Mouse (Mus musculus) thymus, postnatal 10 days (tissue): ENCODE measurements around the gene Etv1.

Source experiments
- DNase-seq, 2 experiments: peaks; one replicate each; pipeline ENCODE4 v3.0.0; 2021; ENCODE audit warnings: low spot score in 2 of 2

Gene Etv1

DNA sequence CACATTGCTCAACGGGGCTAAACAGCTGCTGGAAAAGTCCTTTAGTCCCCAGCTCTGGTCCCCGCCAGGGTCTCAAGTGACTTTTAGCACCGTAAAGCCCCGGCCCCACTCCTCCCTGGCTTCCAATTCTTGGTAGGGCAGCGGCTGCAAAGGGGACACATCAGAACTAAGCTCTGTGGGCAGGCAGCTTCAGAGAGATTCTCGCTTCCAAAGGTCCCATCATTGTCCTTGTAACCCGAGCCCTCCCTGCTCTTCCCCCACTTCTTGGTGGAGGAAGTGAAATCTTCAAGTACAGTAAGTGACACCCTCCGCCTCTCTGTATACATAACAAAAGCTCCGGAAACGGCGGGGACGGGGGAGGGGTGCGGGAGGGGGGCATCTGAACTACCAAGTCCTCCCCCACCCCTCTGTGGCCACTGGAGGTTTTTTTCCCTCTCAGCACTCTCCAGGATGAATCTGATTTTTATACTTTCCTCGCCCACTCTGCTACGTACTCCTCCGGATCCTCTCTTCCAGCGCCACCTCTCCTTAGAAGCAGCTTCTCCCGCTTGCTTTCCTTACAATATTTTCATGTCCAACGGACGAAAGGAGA, at the start of gene Etv1:
Gene Etv1, plus strand, starts transcription at position 195 of the 592 bp plus-strand sequence.
- DNase-seq, result peak; percentile 23 to 48

DNA sequence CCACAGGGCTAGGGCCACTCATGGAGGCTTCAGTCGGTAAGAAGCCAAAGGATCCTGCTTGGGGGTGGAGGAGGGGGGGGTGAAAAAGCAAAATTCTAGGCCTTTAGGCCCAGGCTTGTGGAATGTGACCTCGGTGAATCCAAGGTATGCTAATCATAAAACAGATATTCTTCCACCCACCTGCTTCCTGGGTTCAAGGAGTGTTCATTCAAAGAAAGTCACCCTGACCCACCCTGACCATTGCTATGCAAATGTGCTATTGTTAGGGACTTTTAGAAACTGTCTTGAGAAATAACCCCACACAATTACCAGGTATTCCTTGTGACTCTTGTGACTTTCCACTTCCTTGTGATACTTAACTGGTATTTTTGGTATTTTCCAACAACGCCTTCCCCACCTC, 49.5 kb upstream of the Etv1 start:
- no peak for DNase-seq

DNA sequence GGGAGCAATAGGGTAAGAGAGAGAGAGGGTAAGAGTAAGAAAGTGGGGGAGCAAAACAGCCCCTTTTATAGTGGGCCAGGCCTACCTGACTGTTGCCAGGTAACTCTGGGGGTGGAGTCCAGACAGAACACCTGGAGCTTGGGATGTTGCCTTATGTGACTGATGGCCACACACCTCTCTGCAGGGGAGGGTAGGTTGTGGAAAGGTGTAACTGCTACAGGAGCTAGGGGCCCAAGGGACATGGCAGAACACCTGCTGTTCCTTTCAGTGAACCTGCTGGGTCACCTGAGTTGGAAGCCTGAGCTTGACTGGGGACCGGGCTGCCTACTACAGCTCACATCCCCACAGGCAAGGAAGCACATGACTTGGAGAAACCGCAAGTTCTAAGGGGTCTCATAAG, 48.4 kb upstream of the Etv1 start:
- no peak for DNase-seq

DNA sequence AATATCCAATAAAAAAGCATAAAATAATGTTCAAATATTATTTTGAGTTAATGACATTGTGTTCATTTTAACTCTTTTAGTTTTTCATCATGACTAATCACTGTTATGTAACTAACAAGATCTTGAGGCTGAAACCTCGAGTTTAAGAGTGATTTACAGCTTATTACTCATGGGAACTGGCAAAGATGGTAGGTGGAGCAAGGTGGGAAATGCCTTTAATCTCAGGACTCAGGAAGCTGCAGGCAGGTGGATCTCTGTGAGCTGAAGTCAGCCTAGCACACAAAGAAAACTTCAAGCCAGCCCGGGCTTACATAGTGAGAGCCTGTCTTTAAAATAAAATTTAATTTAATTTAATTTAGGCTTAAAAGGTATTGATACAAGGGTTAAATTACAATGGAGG, 19.9 kb upstream of the Etv1 start:
- DNase-seq, result no peak

DNA sequence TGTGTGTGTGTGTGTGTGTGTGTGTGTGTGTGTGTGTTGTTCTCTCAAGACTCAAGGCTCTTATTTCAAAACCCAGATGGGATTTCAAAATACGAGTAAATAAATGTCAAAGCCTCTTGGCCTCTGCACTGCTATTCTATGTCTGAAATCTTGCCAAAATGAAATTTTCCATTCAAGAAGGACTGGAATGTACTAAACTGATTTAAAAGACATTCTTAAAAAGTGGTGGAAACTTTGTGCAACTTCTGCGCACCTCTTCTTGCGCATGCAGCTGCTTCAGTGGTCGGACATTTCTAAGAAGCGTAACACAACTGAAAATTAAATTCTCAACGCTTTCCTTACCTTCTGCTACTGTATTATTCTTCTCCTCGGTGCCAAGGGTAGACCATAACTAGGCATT, 1.9 kb upstream of the Etv1 start:
- DNase-seq, result no peak

DNA sequence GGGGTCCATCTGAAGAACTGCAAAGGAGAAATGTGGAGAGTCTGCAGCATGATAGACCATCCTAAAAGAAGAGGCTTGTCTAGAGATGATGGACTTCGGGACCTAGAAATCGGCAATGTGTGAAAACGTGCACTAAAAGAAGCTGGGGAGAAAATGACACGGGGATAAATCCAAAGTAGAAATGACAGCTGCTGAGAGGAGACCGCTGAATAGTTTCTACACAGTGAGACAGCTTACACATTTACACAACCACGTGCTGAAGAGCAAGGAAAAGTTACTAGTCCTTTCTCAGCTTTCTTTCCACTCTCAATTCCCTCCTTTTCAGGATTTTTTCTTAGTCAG, 1.3 kb upstream of the Etv1 start:
- DNase-seq, result no peak

DNA sequence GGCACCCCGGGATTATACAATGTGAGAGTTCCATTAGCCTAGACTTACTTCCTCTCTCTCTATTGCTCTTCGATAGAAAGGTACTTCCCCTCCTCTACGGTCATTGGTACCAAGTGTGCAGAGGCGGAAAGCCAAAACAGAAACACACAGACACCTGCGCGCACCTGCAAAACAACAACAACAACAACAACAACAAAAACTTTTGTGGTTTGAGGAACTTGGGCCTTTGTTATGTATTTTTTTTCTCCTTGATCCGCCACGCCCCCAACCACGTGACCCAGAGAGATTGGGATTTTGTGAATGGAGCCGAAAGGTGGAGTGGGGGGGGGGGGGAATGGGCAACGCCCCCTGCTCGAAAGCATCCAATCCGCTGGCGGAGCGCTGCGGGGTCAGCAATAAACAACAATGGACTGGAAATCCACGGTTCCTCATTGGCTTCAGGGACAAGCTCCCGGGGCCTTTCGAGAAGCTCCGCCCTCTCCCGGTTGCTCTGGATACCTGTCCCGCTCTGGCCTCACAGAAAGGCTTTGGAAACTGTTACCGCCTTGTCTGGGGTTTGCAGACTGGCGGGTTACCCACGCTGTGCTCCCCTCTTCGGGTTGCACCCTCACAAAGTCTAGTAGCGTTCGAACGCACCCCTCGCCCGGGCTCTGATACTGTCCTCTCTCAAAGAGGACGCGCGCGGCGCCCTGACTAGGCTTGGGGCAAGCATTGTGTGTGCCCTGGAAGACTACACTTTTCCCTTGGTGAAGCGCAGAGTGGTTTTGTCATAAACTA, 693 bp upstream of the Etv1 start:
- peak; percentile 51 for DNase-seq

DNA sequence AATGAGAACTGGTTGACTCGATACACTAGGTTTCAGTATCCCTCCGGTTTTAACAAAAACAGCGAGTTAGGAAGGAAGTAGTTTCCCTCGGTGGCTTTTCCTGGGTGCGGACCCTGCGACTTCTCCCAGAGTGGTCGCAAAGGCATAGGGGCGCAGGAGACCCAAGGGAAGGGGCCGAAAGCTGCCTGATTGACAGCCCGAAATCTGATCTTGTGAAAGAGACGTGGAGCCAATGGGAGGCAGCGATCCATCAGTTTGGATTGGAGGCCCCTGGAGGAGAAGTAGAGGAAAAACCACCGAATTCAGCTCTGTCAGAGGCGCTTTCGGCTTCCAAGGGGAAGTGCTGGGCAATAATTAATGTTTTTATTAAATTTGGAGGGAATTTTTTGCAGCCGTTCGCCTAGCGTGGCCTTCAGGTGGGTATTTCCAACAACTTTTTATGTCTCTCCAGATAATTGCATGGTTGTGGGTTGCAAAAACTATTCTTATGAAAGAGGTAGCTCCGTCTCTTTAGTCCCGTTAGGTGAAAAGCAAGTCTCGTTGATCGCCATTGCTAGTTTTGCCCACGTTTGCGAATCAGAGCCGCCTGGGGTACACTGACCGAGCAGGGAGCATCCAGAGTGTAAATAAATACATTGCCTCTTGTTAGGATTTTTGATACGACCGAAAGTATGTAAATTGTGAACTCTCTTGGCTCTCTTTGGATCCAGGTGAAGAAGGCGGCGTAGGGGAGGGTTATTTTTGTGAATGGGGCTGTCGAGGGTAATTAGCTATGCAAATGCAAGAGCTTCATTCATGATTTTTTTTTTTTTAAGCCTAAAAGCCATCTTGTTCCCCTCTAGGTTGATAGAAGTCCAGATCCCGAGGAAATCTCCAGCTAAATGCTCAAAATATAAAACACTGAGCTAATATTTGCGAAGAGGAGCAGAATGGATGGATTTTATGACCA, 1.1 kb downstream of the Etv1 start:
- DNase-seq, result peak in 1 of 2 experiments; percentile 5

DNA sequence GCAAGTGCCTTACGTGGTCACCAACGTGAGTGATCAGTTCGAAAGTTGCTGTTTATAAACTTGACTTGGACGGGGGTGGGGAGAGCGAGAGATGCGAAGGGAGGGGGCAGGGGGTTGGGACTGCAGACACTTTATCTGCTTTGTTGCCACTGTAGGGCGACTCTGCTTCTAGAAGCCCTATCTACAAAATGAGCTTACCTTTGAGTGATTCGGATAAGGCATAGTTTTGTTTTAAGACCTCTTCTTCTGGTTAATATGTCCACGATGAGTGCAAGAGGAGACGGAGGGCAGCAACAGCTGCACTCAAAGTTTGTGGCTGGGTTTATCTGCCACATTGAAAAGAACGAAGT, 1.8 kb downstream of the Etv1 start:
- DNase-seq, result peak in 1 of 2 experiments; percentile 5

DNA sequence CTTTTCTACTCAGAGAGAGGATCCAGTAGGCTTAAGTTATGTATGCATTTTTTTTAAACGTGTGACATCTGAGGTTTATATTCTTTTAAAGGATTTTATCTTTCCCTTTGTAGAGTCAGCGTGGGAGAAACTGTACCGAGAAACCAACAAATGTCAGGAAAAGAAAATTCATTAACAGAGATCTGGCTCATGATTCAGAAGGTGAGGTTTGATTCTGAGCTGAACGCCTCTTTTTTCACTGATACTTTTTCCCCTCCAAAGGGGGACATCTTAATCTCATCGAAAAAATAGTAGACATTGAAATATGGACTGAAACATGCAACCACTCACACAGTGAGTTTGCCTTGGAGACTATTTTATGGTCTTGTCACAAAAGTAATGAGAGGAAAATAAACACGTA, 2.5 kb downstream of the Etv1 start:
- no peak for DNase-seq

DNA sequence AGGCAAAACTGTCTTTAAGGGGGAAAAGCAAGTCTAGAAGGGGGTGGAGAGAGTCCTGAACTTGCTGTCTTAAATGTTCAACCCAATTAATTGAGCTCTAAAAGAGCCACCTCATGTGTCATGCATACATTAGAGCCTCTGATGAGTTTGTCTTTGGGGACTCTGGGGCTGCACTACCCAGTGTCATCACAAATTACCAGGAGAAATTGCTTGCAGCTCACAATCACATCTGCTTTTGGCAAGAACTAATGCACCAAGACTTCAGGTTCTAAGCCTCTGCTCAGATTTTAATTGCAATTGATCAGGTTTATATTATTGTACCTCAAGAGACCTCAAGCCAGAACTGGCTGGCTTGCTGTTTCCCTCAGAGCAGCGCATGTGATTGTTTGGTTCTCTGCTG, 4.1 kb downstream of the Etv1 start:
- DNase-seq, result no peak

DNA sequence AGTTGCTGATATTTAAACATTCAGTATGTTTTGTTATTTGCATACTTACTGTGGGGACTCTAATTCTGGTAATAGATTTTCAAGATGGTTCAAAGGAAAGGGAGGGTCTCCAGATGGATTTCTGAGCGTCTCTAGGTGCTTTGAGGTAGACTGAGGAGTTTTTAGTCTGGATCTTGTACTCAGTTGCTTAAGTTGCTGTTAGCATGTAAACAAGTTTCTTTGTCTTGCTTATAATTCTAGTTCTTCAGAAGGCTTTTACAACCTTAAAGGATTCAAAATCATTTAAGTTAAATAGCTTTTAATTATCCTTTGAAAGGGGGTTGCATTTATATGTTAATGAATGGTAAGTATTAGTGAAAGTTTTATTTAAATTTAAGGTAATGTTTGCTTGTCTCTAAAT, 5.0 kb downstream of the Etv1 start:
- DNase-seq, result no peak

DNA sequence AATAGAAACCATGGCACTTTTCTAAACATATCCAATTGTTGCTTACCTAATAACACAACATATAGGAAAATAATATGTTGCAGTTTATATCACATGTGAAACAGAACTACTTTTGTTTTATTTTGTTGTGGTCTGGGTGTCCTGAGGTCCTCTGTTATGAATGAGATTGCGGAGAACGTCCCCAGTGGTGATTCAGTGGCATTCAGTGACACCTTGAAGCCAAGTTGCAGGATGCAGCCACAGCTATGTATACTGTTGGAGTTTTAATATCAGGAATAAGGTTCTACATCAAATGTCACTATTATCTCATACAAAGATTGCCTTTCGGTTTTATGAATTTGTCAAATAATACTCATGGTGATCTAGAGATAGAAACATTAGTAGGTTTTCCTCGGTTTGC, 7.4 kb downstream of the Etv1 start:
- DNase-seq, result no peak

DNA sequence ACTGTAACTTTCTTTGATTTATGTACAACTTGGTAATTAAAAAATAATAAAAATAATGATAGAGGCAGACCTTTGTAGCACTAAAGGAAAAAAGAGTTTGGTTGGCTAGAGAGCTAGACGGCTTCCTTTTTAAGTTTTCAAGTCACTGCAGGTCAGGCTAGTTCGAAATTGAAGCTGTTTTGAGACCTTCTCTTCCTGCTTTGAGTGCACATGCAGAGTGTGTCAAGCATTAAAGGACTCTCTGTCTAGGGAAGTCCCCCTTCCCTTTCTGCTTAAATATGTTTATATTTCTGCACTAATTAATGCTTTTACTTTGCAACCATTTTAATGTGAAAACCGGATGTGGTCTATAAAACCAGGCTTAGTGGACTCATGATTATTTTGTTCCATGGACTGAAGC, 8.5 kb downstream of the Etv1 start:
- no peak for DNase-seq

DNA sequence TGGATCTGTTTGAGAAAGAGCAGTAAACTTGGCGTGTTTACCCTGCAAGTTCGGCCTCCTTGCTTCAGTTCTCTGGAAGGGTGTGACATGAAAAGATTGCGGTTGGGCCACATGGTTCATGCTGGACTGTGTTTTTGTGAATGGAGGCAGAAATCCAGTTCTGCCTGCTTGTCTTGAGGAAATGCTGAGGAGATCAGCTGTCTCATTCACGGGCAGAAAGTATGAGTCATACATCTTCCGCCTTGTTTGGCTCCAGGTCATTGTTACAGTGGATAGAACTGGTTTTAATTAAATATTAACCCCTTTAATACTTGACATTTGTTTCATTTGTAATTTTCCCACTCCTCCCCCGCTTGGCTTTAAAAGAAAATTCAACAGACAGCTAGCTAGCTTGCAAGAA, 9.4 kb downstream of the Etv1 start:
- DNase-seq, result no peak

DNA sequence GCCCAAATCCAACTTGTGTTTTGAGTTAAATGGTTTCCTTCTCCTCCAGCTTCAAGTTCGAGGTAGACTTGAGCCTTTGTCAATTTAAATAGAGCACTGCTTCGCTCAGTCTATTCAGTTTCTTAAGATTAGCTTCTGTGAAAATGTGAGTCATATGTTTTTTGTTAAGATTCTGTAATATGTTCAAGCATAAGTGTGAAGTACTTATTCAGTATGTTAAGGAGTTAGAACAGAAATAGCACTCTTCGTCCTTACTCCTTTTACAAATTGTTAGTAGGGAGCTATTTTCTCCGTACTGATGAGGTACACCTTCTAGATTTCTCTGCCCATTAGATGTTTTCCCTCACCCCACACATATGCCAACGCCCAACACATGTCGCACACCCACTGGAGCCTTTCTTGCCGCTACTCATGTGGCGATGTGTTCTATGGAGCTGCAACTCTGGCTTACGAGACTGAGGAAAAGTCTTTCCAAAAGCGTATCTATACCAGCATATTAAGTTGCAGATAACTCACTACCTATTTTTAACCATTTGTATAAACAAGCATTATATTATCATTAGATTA, 10.7 kb downstream of the Etv1 start:
- no peak for DNase-seq

DNA sequence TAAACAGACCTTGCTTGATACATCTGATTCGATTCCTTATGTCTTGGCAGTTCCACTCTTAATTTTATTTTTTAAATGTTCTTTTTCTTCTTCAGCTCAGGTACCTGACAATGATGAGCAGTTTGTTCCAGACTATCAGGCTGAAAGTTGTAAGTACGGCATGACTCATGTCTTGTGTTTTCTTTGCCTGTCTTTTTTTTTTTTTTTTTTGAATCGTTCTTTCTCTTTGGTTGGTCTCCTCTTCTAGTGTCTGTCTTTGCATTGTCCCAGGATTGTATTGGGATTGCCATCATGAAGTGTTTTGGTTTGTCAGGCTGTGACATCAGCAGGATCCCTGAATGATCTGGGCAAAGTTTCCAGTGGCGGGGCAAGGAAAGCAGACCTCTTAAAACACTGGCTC, 13.9 kb downstream of the Etv1 start:
- DNase-seq, result no peak

DNA sequence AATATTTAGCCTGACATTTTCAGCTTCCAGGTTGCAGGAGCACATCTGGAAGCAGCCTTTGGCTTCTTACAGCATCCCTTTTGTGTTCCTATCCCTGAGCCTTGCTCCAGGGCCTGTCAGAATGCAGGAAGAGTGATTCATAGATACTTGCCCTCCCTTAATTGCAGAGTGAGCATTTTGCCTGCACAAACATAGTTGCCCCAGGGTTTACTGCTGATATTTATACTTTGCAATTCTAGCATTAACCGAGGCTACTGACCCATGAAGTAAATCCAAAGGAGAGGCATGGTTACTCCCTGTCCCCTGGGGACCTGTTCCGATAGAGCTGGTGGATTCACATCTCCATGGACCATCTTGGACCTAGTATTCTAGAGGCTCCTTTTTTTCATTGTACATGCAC, 14.5 kb downstream of the Etv1 start:
- DNase-seq, result no peak

DNA sequence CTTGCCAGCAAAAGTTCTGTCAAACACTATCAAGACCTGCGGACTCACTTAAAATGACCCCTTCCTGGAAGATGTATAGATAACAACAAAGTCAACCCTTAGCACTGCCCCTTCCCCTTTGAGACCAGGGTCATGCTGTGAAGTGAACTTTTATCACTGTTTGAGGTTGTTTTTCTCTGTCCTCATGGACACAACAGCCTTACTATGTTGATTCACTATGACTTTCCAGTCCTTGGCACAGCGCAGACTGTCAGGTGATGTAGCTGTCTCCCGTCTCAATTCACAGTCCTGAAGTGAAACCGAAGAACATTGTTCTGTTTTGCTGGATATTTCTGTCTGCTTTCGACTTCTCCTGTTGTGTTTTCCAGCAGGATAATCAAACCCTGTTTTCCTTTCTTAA, 27.9 kb downstream of the Etv1 start:
- DNase-seq, result no peak

DNA sequence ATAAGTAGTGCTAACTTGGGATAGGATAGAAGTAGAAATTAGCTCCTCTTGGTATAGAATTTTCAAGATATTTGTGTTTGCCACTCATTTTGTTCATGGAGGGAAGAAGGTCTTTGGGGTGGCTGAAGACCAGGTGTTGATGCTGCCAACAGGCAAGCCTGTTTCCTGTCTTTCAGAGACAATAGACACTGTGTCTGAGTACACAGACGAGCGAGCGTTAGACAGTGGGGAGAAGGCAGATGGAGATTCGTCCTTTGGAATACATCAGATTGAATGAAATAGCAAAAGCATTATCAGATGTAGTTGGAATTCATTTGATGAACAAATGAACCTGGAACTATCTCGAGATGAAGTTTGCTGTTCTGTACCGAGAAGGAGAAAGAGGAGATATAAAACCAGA, 33.2 kb downstream of the Etv1 start:
- no peak for DNase-seq

DNA sequence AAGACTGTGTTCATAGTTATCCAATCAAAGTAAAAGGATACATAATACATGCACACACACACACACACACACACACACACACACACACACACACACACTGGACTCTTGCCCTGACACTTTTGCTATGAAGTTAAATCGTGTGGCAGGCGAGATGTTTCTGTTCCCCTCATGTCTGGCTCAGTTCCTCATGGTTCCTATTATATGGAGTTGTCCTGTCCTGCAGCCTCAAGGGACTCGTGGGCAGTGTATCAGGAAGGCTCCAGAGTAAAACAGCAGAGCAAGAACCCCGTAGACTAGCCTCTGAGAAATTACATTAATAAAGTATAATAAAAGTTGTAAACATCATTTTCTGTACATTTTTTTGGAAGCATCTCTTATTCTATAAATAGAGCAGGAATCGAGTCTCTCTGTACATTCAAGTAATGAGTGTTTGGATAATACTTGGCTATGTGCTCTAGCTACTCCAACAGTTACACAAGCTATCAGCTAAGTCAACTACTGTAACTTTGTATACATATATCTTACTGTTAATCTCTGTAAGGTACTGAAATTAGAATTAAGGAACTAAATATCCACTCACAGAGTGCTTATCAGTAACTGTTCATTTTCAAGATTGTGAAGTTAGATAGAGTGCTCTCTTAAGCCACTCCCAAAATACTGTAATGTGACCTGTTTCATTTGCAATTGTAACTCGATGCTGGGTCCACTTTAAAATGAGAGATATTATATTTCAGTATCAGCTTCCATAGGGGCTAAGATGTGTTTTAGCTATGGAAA, 35.0 kb downstream of the Etv1 start:
- no peak for DNase-seq

DNA sequence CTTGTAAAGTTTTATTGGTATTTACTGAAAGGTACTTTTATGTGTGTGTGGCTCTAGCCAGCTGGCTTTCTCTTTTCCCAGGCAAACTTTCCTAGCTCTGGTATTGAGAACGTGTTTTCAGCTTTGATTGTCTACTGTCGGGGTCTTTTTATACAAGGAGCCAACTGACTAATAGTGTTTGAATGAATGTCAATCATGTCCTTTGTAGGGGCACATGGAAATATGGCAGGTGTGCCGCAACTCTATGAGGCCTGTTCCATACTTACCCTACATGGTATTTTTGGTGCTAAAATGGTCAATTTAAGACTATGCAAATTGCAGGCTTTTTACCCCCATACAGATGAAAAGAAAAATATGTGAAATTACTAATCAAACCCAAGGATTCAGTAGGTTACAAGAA, 37.1 kb downstream of the Etv1 start:
- DNase-seq, result no peak
